Mouse (Mus musculus): ENCODE measurements around the gene Slc5a2. TPM values are rescaled to one million over a fixed set of nuclear protein-coding genes. Genes with fewer than 3 reads are reported as not detected.

Slc5a2 gene
- polyA plus RNA-seq, 1 experiment from 2014 or later: not detected

GRCm38 (mm10) chr7:128300952-128301351 is 35.5 kb downstream of the Slc5a2 start:
- no peaks in the 10 kb centered on the region for H3K27me3 ChIP-seq (ENCODE audit: control insufficient read depth, insufficient read depth, low read length)
- WGBS: 85% methylated on average over 3 of the region's 3 CpGs
- no peak for ATAC-seq (ENCODE audit: low FRiP score)
- no peaks in the 10 kb centered on the region for H3K36me3 ChIP-seq (ENCODE audit: control insufficient read depth, insufficient read depth, low read length)
- H3K4me2 ChIP-seq (replicated peaks; ENCODE audit: low read depth, low read length): no peak overlapping the region
- no peak overlapping the region for H3K4me3 ChIP-seq (ENCODE audit: low read depth, low read length)
- DNase-seq (ENCODE audit: low spot score): no peak
- H3K27ac ChIP-seq (ENCODE audit: low read depth, low read length): no peak overlapping the region
- H3K9me3 ChIP-seq (ENCODE audit: control insufficient read depth, low read length): no peaks in the 10 kb centered on the region
- H3K9ac ChIP-seq (ENCODE audit: low read depth, low read length): no peak overlapping the region
- H3K4me1 ChIP-seq (replicated peaks; ENCODE audit: control insufficient read depth, insufficient read depth, low read length): no peaks in the 10 kb centered on the region; the same call in 1 of the 2 replicates

GRCm38 (mm10) chr7:128302151-128302550 is 36.7 kb downstream of the Slc5a2 start:
- H3K9me3 ChIP-seq (ENCODE audit: control insufficient read depth, low read length): no peaks in the 10 kb centered on the region
- H3K4me2 ChIP-seq (replicated peaks; ENCODE audit: low read depth, low read length): no peak overlapping the region
- no peak overlapping the region for H3K4me3 ChIP-seq (ENCODE audit: low read depth, low read length)
- no peak overlapping the region for H3K9ac ChIP-seq (ENCODE audit: low read depth, low read length)
- no peaks in the 10 kb centered on the region for H3K27me3 ChIP-seq (ENCODE audit: control insufficient read depth, insufficient read depth, low read length)
- ATAC-seq (ENCODE audit: low FRiP score) (no peak), DNase-seq (ENCODE audit: low spot score) (no peak)
- H3K36me3 ChIP-seq (ENCODE audit: control insufficient read depth, insufficient read depth, low read length): no peaks in the 10 kb centered on the region
- no peaks in the 10 kb centered on the region; the same call in 1 of the 2 replicates for H3K4me1 ChIP-seq (replicated peaks; ENCODE audit: control insufficient read depth, insufficient read depth, low read length)
- no peak overlapping the region for H3K27ac ChIP-seq (ENCODE audit: low read depth, low read length)
- WGBS: 87% methylated on average over 3 of the region's 3 CpGs

GRCm38 (mm10) chr7:128304198-128304597 is 38.7 kb downstream of the Slc5a2 start:
- WGBS: 74% methylated on average over 6 of the region's 6 CpGs
- ATAC-seq (ENCODE audit: low FRiP score): no peak

GRCm38 (mm10) chr7:128304907-128305306 is 39.5 kb downstream of the Slc5a2 start:
- Histone ChIP-seq H3K4me1 (replicated peaks; ENCODE audit: control insufficient read depth, insufficient read depth, low read length) (no peaks in the 10 kb centered on the region), H3K9me3 (ENCODE audit: control insufficient read depth, low read length) (no peaks in the 10 kb centered on the region), H3K9ac (ENCODE audit: low read depth, low read length) (0 out of 2 replicates have a peak overlapping the region, but pooled peaks have one; percentile 11), H3K27me3 (ENCODE audit: control insufficient read depth, insufficient read depth, low read length) (no peaks in the 10 kb centered on the region), H3K27ac (ENCODE audit: low read depth, low read length) (no peak overlapping the region), H3K4me3 (ENCODE audit: low read depth, low read length) (no peak overlapping the region), H3K4me2 (replicated peaks; ENCODE audit: low read depth, low read length) (no peak overlapping the region), H3K36me3 (ENCODE audit: control insufficient read depth, insufficient read depth, low read length) (no peaks in the 10 kb centered on the region)
- no peak for ATAC-seq (ENCODE audit: low FRiP score)
- WGBS: 8% methylated on average over 5 of the region's 5 CpGs
- peak; percentile 44 for DNase-seq (ENCODE audit: low spot score)

More at GRCm38 (mm10) chr7:128304198-128304597, 38.7 kb downstream of the Slc5a2 start:
- H3K4me2 ChIP-seq (replicated peaks; ENCODE audit: low read depth, low read length): no peak overlapping the region
- no peak for DNase-seq (ENCODE audit: low spot score)
- H3K9ac ChIP-seq (ENCODE audit: low read depth, low read length): no peak overlapping the region
- no peak overlapping the region for H3K4me3 ChIP-seq (ENCODE audit: low read depth, low read length)
- no peaks in the 10 kb centered on the region for H3K4me1 ChIP-seq (replicated peaks; ENCODE audit: control insufficient read depth, insufficient read depth, low read length)
- no peak overlapping the region for H3K27ac ChIP-seq (ENCODE audit: low read depth, low read length)
- H3K36me3 ChIP-seq (ENCODE audit: control insufficient read depth, insufficient read depth, low read length): no peaks in the 10 kb centered on the region
- no peaks in the 10 kb centered on the region for H3K27me3 ChIP-seq (ENCODE audit: control insufficient read depth, insufficient read depth, low read length)
- H3K9me3 ChIP-seq (ENCODE audit: control insufficient read depth, low read length): no peaks in the 10 kb centered on the region

GRCm38 (mm10) chr7:128307851-128308250 is 42.4 kb downstream of the Slc5a2 start:
- Histone ChIP-seq H3K4me2 (replicated peaks; ENCODE audit: low read depth, low read length) (no peak overlapping the region), H3K9me3 (ENCODE audit: control insufficient read depth, low read length) (no peaks in the 10 kb centered on the region), H3K27ac (ENCODE audit: low read depth, low read length) (no peak overlapping the region), H3K27me3 (ENCODE audit: control insufficient read depth, insufficient read depth, low read length) (no peaks in the 10 kb centered on the region), H3K36me3 (ENCODE audit: control insufficient read depth, insufficient read depth, low read length) (no peaks in the 10 kb centered on the region), H3K9ac (ENCODE audit: low read depth, low read length) (no peak overlapping the region), H3K4me1 (replicated peaks; ENCODE audit: control insufficient read depth, insufficient read depth, low read length) (no peaks in the 10 kb centered on the region), H3K4me3 (ENCODE audit: low read depth, low read length) (no peak overlapping the region)
- ATAC-seq (ENCODE audit: low FRiP score) (no peak), DNase-seq (ENCODE audit: low spot score) (no peak)

- no peak overlapping the region for H3K27ac ChIP-seq (ENCODE audit: low read depth, low read length)
- no peaks in the 10 kb centered on the region for H3K4me1 ChIP-seq (replicated peaks; ENCODE audit: control insufficient read depth, insufficient read depth, low read length)
- H3K9ac ChIP-seq (ENCODE audit: low read depth, low read length): no peak overlapping the region
- H3K27me3 ChIP-seq (ENCODE audit: control insufficient read depth, insufficient read depth, low read length): no peaks in the 10 kb centered on the region
- ATAC-seq (ENCODE audit: low FRiP score) (no peak), DNase-seq (ENCODE audit: low spot score) (no peak)
- no peaks in the 10 kb centered on the region for H3K36me3 ChIP-seq (ENCODE audit: control insufficient read depth, insufficient read depth, low read length)
- H3K9me3 ChIP-seq (ENCODE audit: control insufficient read depth, low read length): no peaks in the 10 kb centered on the region
- WGBS: 88% methylated on average over 3 of the region's 3 CpGs
- no peak overlapping the region for H3K4me3 ChIP-seq (ENCODE audit: low read depth, low read length)
- H3K4me2 ChIP-seq (replicated peaks; ENCODE audit: low read depth, low read length): no peak overlapping the region
Measured at GRCm38 (mm10) chr7:128309216-128309615, 43.8 kb downstream of the Slc5a2 start.

- Histone ChIP-seq H3K36me3 (ENCODE audit: control insufficient read depth, insufficient read depth, low read length) (no peaks in the 10 kb centered on the region), H3K9me3 (ENCODE audit: control insufficient read depth, low read length) (no peaks in the 10 kb centered on the region), H3K27me3 (ENCODE audit: control insufficient read depth, insufficient read depth, low read length) (no peaks in the 10 kb centered on the region), H3K4me3 (ENCODE audit: low read depth, low read length) (no peak overlapping the region), H3K27ac (ENCODE audit: low read depth, low read length) (no peak overlapping the region), H3K9ac (ENCODE audit: low read depth, low read length) (no peak overlapping the region), H3K4me2 (replicated peaks; ENCODE audit: low read depth, low read length) (no peak overlapping the region), H3K4me1 (replicated peaks; ENCODE audit: control insufficient read depth, insufficient read depth, low read length) (no peaks in the 10 kb centered on the region)
- no peak for ATAC-seq (ENCODE audit: low FRiP score)
- DNase-seq (ENCODE audit: low spot score): no peak
- 89% methylated on average over 1 of the region's 1 CpGs for WGBS
Measured at GRCm38 (mm10) chr7:128309776-128310175, 44.3 kb downstream of the Slc5a2 start.

- Histone ChIP-seq H3K9me3 (ENCODE audit: control insufficient read depth, low read length) (no peaks in the 10 kb centered on the region), H3K9ac (ENCODE audit: low read depth, low read length) (no peak overlapping the region), H3K27ac (ENCODE audit: low read depth, low read length) (no peak overlapping the region), H3K36me3 (ENCODE audit: control insufficient read depth, insufficient read depth, low read length) (no peaks in the 10 kb centered on the region), H3K4me1 (replicated peaks; ENCODE audit: control insufficient read depth, insufficient read depth, low read length) (no peaks in the 10 kb centered on the region), H3K27me3 (ENCODE audit: control insufficient read depth, insufficient read depth, low read length) (no peaks in the 10 kb centered on the region), H3K4me2 (replicated peaks; ENCODE audit: low read depth, low read length) (no peak overlapping the region), H3K4me3 (ENCODE audit: low read depth, low read length) (no peak overlapping the region)
- WGBS: 76% methylated on average over 8 of the region's 8 CpGs
- DNase-seq (ENCODE audit: low spot score): no peak
- ATAC-seq (ENCODE audit: low FRiP score): no peak
Measured at GRCm38 (mm10) chr7:128310229-128310688, 44.8 kb downstream of the Slc5a2 start.

- no peak overlapping the region for H3K27ac ChIP-seq (ENCODE audit: low read depth, low read length)
- no peaks in the 10 kb centered on the region for H3K4me1 ChIP-seq (replicated peaks; ENCODE audit: control insufficient read depth, insufficient read depth, low read length)
- ATAC-seq (ENCODE audit: low FRiP score) (no peak), DNase-seq (ENCODE audit: low spot score) (no peak)
- no peak overlapping the region for H3K4me2 ChIP-seq (replicated peaks; ENCODE audit: low read depth, low read length)
- no peaks in the 10 kb centered on the region for H3K36me3 ChIP-seq (ENCODE audit: control insufficient read depth, insufficient read depth, low read length)
- no peaks in the 10 kb centered on the region for H3K9me3 ChIP-seq (ENCODE audit: control insufficient read depth, low read length)
- WGBS: 62% methylated on average over 3 of the region's 3 CpGs
- H3K27me3 ChIP-seq (ENCODE audit: control insufficient read depth, insufficient read depth, low read length): no peaks in the 10 kb centered on the region
- no peak overlapping the region for H3K9ac ChIP-seq (ENCODE audit: low read depth, low read length)
- no peak overlapping the region for H3K4me3 ChIP-seq (ENCODE audit: low read depth, low read length)
Measured at GRCm38 (mm10) chr7:128311263-128311662, 45.8 kb downstream of the Slc5a2 start.

Data from hindbrain, embryonic 11.5 days (tissue).